Mouse (Mus musculus): ENCODE data around the gene Qrich2. TPM values are rescaled to one million over a fixed set of nuclear protein-coding genes. Genes with fewer than 3 reads are reported as not detected.
A peak's percentile ranks its signal among the peaks of the same experiment; 100 is the strongest.
"Not testable (repeated sequence)": the region's sequence is repeated elsewhere in the genome, so short reads cannot be mapped to it uniquely, and the experiment has no call there.

The Qrich2 gene
- total RNA-seq, 1 experiment, result 0.22 TPM

- H3K9me3 ChIP-seq (ENCODE audit: control insufficient read depth, insufficient read depth, low read depth, low read length), result no peaks in the 10 kb centered on the region
- peak within 1 kb of the TSS; percentile 89 to 95 for H3K4me3 ChIP-seq (ENCODE audit: insufficient read depth in 1 of 2, low read depth in 1 of 2, low read length in 2 of 2, poor library complexity in 1 of 2, severe bottlenecking in 1 of 2)
- no peaks in the 10 kb centered on the region for H3K36me3 ChIP-seq (ENCODE audit: control insufficient read depth, insufficient read depth, low read length, poor library complexity, severe bottlenecking)
- in situ Hi-C loops (cut with MboI; ENCODE audit: low sequenced_read_pairs in 2 of 2, unreplicated experiment in 2 of 2), result no loop called here
- no peak for DNase-seq (ENCODE audit: low read depth, low spot score)
- no peak for TF ChIP-seq CHD2 (IDR thresholded peaks at IDR 0.05; ENCODE audit: low read depth, low read length)
- no peak for TF ChIP-seq ZNF384 (IDR thresholded peaks at IDR 0.05; ENCODE audit: low read depth, low read length)
- no peak for TF ChIP-seq HCFC1 (IDR thresholded peaks at IDR 0.05; ENCODE audit: borderline replicate concordance, insufficient read depth, low read length)
- no peak for TF ChIP-seq ZC3H11A (IDR thresholded peaks at IDR 0.05; ENCODE audit: borderline replicate concordance, low read depth, low read length)
- TF ChIP-seq MAFK (IDR thresholded peaks at IDR 0.05; ENCODE audit: insufficient read depth, low read depth, low read length), result no peak
- peaks cover 4 to 8% of the 10 kb centered on the region in 2 experiments; a peak in 3 of 4 replicates for H3K4me1 ChIP-seq (ENCODE audit: control insufficient read depth in 2 of 2, insufficient read depth in 2 of 2, low read length in 2 of 2, poor library complexity in 1 of 2)
- peak within 1 kb of the TSS; percentile 24; the same call in 1 of the 2 replicates for H3K27ac ChIP-seq (ENCODE audit: insufficient read depth, low read depth, low read length, poor library complexity, severe bottlenecking)
- H3K9ac ChIP-seq (ENCODE audit: insufficient read depth, low read depth, low read length, poor library complexity, severe bottlenecking), result peak within 1 kb of the TSS; percentile 85
Measured at GRCm38 (mm10) chr11:116412904-116413630, 53.0 kb downstream of the Qrich2 start, which contains the start of gene Rnf157. Gene Rnf157 (minus strand): TSS chr11:116413032.

GRCm38 (mm10) chr11:116412028-116412827 lies 53.8 kb downstream of the Qrich2 start:
- H3K27ac ChIP-seq (ENCODE audit: insufficient read depth, low read depth, low read length, poor library complexity, severe bottlenecking), result no peak overlapping the region
- in situ Hi-C loops (cut with MboI; ENCODE audit: low sequenced_read_pairs in 2 of 2, unreplicated experiment in 2 of 2), result no loop called here
- no peak for DNase-seq (ENCODE audit: low read depth, low spot score)
- H3K4me1 ChIP-seq (ENCODE audit: control insufficient read depth in 2 of 2, insufficient read depth in 2 of 2, low read length in 2 of 2, poor library complexity in 1 of 2), result peaks cover 4 to 6% of the 10 kb centered on the region in 2 experiments; a peak in 2 of 4 replicates
- H3K4me3 ChIP-seq (ENCODE audit: insufficient read depth in 1 of 2, low read depth in 1 of 2, low read length in 2 of 2, poor library complexity in 1 of 2, severe bottlenecking in 1 of 2), result peak overlapping the region; percentile 75 to 89
- peak overlapping the region; percentile 85 for H3K9ac ChIP-seq (ENCODE audit: insufficient read depth, low read depth, low read length, poor library complexity, severe bottlenecking)
- H3K36me3 ChIP-seq (ENCODE audit: control insufficient read depth, insufficient read depth, low read length, poor library complexity, severe bottlenecking), result no peaks in the 10 kb centered on the region
- no peaks in the 10 kb centered on the region for H3K9me3 ChIP-seq (ENCODE audit: control insufficient read depth, insufficient read depth, low read depth, low read length)
- TF ChIP-seq MAFK (IDR thresholded peaks at IDR 0.05; ENCODE audit: insufficient read depth, low read depth, low read length) (no peak), ZC3H11A (IDR thresholded peaks at IDR 0.05; ENCODE audit: borderline replicate concordance, low read depth, low read length) (no peak), CHD2 (IDR thresholded peaks at IDR 0.05; ENCODE audit: low read depth, low read length) (no peak), HCFC1 (IDR thresholded peaks at IDR 0.05; ENCODE audit: borderline replicate concordance, insufficient read depth, low read length) (no peak), ZNF384 (IDR thresholded peaks at IDR 0.05; ENCODE audit: low read depth, low read length) (no peak)

- no peak overlapping the region for H3K9ac ChIP-seq (ENCODE audit: insufficient read depth, low read depth, low read length, poor library complexity, severe bottlenecking)
- TF ChIP-seq ZNF384 (IDR thresholded peaks at IDR 0.05; ENCODE audit: low read depth, low read length) (no peak), ZC3H11A (IDR thresholded peaks at IDR 0.05; ENCODE audit: borderline replicate concordance, low read depth, low read length) (no peak), HCFC1 (IDR thresholded peaks at IDR 0.05; ENCODE audit: borderline replicate concordance, insufficient read depth, low read length) (no peak), MAFK (IDR thresholded peaks at IDR 0.05; ENCODE audit: insufficient read depth, low read depth, low read length) (no peak), CHD2 (IDR thresholded peaks at IDR 0.05; ENCODE audit: low read depth, low read length) (no peak)
Measured at GRCm38 (mm10) chr11:116411582-116411981, 54.5 kb downstream of the Qrich2 start.

GRCm38 (mm10) chr11:116410415-116410814 lies 55.6 kb downstream of the Qrich2 start:
- DNase-seq (ENCODE audit: low read depth, low spot score); H3K36me3 ChIP-seq (ENCODE audit: control insufficient read depth, insufficient read depth, low read length, poor library complexity, severe bottlenecking); H3K4me1 ChIP-seq (ENCODE audit: control insufficient read depth in 2 of 2, insufficient read depth in 2 of 2, low read length in 2 of 2, poor library complexity in 1 of 2); H3K9me3 ChIP-seq (ENCODE audit: control insufficient read depth, insufficient read depth, low read depth, low read length); H3K4me3 ChIP-seq (ENCODE audit: insufficient read depth in 1 of 2, low read depth in 1 of 2, low read length in 2 of 2, poor library complexity in 1 of 2, severe bottlenecking in 1 of 2); H3K9ac ChIP-seq (ENCODE audit: insufficient read depth, low read depth, low read length, poor library complexity, severe bottlenecking); H3K27ac ChIP-seq (ENCODE audit: insufficient read depth, low read depth, low read length, poor library complexity, severe bottlenecking); in situ Hi-C loops (cut with MboI; ENCODE audit: low sequenced_read_pairs in 2 of 2, unreplicated experiment in 2 of 2): not testable (repeated sequence)

More at GRCm38 (mm10) chr11:116411582-116411981, 54.5 kb downstream of the Qrich2 start:
- Histone ChIP-seq H3K27ac (ENCODE audit: insufficient read depth, low read depth, low read length, poor library complexity, severe bottlenecking) (no peak overlapping the region), H3K36me3 (ENCODE audit: control insufficient read depth, insufficient read depth, low read length, poor library complexity, severe bottlenecking) (no peaks in the 10 kb centered on the region), H3K4me3 (ENCODE audit: insufficient read depth in 1 of 2, low read depth in 1 of 2, low read length in 2 of 2, poor library complexity in 1 of 2, severe bottlenecking in 1 of 2) (peak overlapping the region in 1 of 2 experiments; percentile 75; a peak in 2 of 4 replicates), H3K4me1 (ENCODE audit: control insufficient read depth in 2 of 2, insufficient read depth in 2 of 2, low read length in 2 of 2, poor library complexity in 1 of 2) (peaks cover 4 to 5% of the 10 kb centered on the region in 2 experiments; a peak in 2 of 4 replicates), H3K9me3 (ENCODE audit: control insufficient read depth, insufficient read depth, low read depth, low read length) (no peaks in the 10 kb centered on the region)
- in situ Hi-C loops (cut with MboI; ENCODE audit: low sequenced_read_pairs in 2 of 2, unreplicated experiment in 2 of 2), result no loop called here
- no peak for DNase-seq (ENCODE audit: low read depth, low spot score)
